Mouse (Mus musculus) heart, postnatal 0 days (tissue): Measurements from ENCODE around the gene Farp1.

ENCODE experiments used
- CTCF ChIP-seq: IDR thresholded peaks from 2 replicates; pipeline ENCODE4 v1.5.1; 2016; ENCODE audit warnings: antibody characterized with exemption, control low read depth, low read depth
- EP300 ChIP-seq: IDR thresholded peaks from 2 replicates; pipeline ENCODE4 v1.6.1; 2016; ENCODE audit warnings: antibody characterized with exemption, low read depth

GRCm38 (mm10) chr14:121190386-121190785 lies 155.4 kb downstream of the Farp1 start:
- TF ChIP-seq CTCF: no peak
- no peak for TF ChIP-seq EP300
